Mouse (Mus musculus): Measurements from ENCODE around the gene Miga2.

DNA sequence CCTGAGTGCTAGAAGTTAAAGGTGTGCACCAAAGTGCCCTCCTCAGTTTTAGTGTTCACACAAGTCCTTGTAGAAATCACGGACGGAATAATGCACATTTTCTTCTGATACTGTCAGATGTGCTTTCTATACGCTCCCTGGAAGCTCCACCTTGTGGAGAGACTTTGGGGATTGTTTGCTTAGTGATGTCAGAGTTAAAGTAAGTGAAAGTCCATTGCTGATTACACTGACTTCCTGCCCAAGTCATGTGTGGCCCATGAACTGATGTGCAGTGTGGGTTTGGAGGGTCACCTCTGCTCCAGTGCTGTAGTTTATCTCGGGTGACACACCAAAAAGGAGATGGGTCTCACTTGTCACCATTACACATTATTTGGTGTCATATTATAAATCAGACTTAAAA is 44.8 kb upstream of the Miga2 start:
- 0 out of 2 replicates have a peak, but pooled peaks have one; percentile 4 for TF ChIP-seq CTCF (IDR thresholded peaks at IDR 0.05)
- TF ChIP-seq EP300 (IDR thresholded peaks at IDR 0.05) = no peak
